Mouse (Mus musculus): ENCODE data around the gene Med8. TPM values are rescaled to one million over a fixed set of nuclear protein-coding genes. Genes with fewer than 3 reads are reported as not detected.

Gene Med8
- total RNA-seq, 1 experiment from 2014 or later: 65.7 TPM

- DNase-seq: no peak
Measured at GRCm38 (mm10) chr4:118415779-118416178, 6.6 kb downstream of the Med8 start.

- DNase-seq: no peak
Measured at GRCm38 (mm10) chr4:118416329-118416728, 7.2 kb downstream of the Med8 start.

- DNase-seq: no peak
Measured at GRCm38 (mm10) chr4:118417112-118417797, 8.1 kb downstream of the Med8 start.

GRCm38 (mm10) chr4:118421384-118421783 lies 12.2 kb downstream of the Med8 start:
- DNase-seq: no peak

- DNase-seq: no peak
Measured at GRCm38 (mm10) chr4:118424541-118425160, 15.5 kb downstream of the Med8 start.

GRCm38 (mm10) chr4:118425374-118425773 lies 16.2 kb downstream of the Med8 start:
- DNase-seq: no peak

- DNase-seq: no peak
Measured at GRCm38 (mm10) chr4:118427415-118427767, 18.3 kb downstream of the Med8 start.

GRCm38 (mm10) chr4:118427768-118428451 lies 18.8 kb downstream of the Med8 start, which contains the start of gene Elovl1:
Elovl1 (plus strand) TSS chr4:118428093.
- peak; percentile 96 for DNase-seq

GRCm38 (mm10) chr4:118428531-118429214 lies 19.5 kb downstream of the Med8 start:
- peak; percentile 12 for DNase-seq

GRCm38 (mm10) chr4:118429215-118429895 lies 20.2 kb downstream of the Med8 start:
- no peak for DNase-seq

- no peak for DNase-seq
Measured at GRCm38 (mm10) chr4:118432332-118432731, 23.2 kb downstream of the Med8 start.

GRCm38 (mm10) chr4:118436820-118437603 lies 27.9 kb downstream of the Med8 start, which contains the start of gene Cdc20:
Cdc20 (minus strand) TSS chr4:118437352.
- peak; percentile 96 for DNase-seq

GRCm38 (mm10) chr4:118437829-118438253 lies 28.7 kb downstream of the Med8 start:
- peak; percentile 40 for DNase-seq

GRCm38 (mm10) chr4:118445088-118445487 lies 36.0 kb downstream of the Med8 start:
- DNase-seq: no peak

GRCm38 (mm10) chr4:118445781-118446414 lies 36.8 kb downstream of the Med8 start:
- DNase-seq: peak; percentile 57

GRCm38 (mm10) chr4:118446415-118447153 lies 37.4 kb downstream of the Med8 start:
- DNase-seq: no peak

GRCm38 (mm10) chr4:118457345-118457975 lies 48.3 kb downstream of the Med8 start, which contains the start of gene Mpl:
Mpl (minus strand) TSS chr4:118457513.
- DNase-seq: no peak

GRCm38 (mm10) chr4:118464956-118465355 lies 55.8 kb downstream of the Med8 start:
- no peak for DNase-seq
